Mouse (Mus musculus) heart, embryonic 13.5 days (tissue): ENCODE measurements at regions not wholly inside any gene's neighbourhood (a gene's known extent, or its start where the extent isn't known, plus 50 kb on each side); places are given as distances from the start of the nearest gene placed in this dataset.
A peak's percentile ranks its signal among the peaks of the same experiment; 100 is the strongest.

ENCODE experiments used
- ATAC-seq: fragments of 200-750 bp; cut with Nextera tagmentation; 2 replicates; pipeline ENCODE4 v1.8.0; 2017; ENCODE audit warnings: moderate TSS enrichment; ENCODE audit not compliant: insufficient number of reproducible peaks, low FRiP score, low TSS enrichment; ENCODE audit errors: extremely low read depth
- H3K27ac ChIP-seq: fragments of 300-500 bp; sonication (generic); replicated peaks from 2 replicates; pipeline ENCODE4 v1.5.1; 2015; ENCODE audit warnings: moderate library complexity, mild to moderate bottlenecking, inconsistent platforms
- H3K27me3 ChIP-seq: fragments of 300-500 bp; sonication (generic); replicated peaks from 2 replicates; pipeline ENCODE4 v1.6.1; 2015; ENCODE audit warnings: mild to moderate bottlenecking, inconsistent platforms
- H3K36me3 ChIP-seq: fragments of 300-500 bp; sonication (generic); 2 replicates; pipeline ENCODE4 v1.6.1; 2015; ENCODE audit warnings: mild to moderate bottlenecking, inconsistent platforms
- H3K4me1 ChIP-seq: fragments of 300-500 bp; sonication (generic); 2 replicates; pipeline ENCODE4 v1.6.1; 2015; ENCODE audit warnings: inconsistent platforms
- H3K4me2 ChIP-seq: fragments of 300-500 bp; sonication (generic); 2 replicates; pipeline ENCODE4 v1.6.1; 2015; ENCODE audit warnings: inconsistent platforms, mild to moderate bottlenecking, moderate library complexity
- H3K4me3 ChIP-seq: fragments of 300-500 bp; sonication (generic); 2 replicates; pipeline ENCODE4 v1.5.1; 2015; ENCODE audit warnings: moderate library complexity, mild to moderate bottlenecking, inconsistent platforms
- H3K9ac ChIP-seq: fragments of 300-500 bp; sonication (generic); 2 replicates; pipeline ENCODE4 v1.6.1; 2015; ENCODE audit warnings: inconsistent platforms, mild to moderate bottlenecking, moderate library complexity
- H3K9me3 ChIP-seq: fragments of 300-500 bp; sonication (generic); 2 replicates; pipeline ENCODE4 v1.6.1; 2016; ENCODE audit warnings: inconsistent platforms
- WGBS: fragments of 180-500 bp; shearing (Covaris S2); methylation state at CpG from one replicate; pipeline ENCODE4 v1.1.7; 2015; ENCODE audit warnings: mixed read lengths; 5-methylcytosine and 5-hydroxymethylcytosine counted together

DNA sequence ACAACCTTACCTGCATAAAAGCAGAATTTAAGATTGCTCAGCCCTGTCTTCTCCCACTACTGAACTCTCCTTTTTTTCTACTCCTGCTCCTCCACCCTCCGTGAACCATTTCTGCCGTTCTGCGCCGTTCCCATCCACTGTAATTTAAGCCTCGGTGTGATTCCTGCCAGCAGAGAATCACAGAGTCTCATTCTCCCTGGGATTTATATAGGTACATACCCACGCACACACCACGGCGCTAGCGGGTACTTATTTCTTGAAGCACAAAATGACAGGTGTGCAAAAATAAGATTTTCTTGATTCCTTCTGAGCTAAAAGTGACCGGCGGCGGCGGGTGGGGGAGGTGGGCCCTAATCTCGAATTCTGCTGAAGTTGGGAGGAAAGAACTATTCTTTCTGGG is 324.5 kb upstream of the Atp2b1 start:
- H3K27ac ChIP-seq = no peak overlapping the region
- H3K4me1 ChIP-seq = peaks cover 9% of the 10 kb centered on the region
- no peaks in the 10 kb centered on the region for H3K36me3 ChIP-seq
- ATAC-seq = no peak
- no peak overlapping the region for H3K4me3 ChIP-seq
- no peaks in the 10 kb centered on the region for H3K27me3 ChIP-seq
- H3K9me3 ChIP-seq = no peaks in the 10 kb centered on the region
- WGBS = 83% methylated on average over 14 of the region's 14 CpGs
- H3K4me2 ChIP-seq = no peak overlapping the region
- no peak overlapping the region for H3K9ac ChIP-seq

- Histone ChIP-seq H3K4me3 (no peak overlapping the region), H3K9me3 (no peaks in the 10 kb centered on the region), H3K4me1 (0 out of 2 replicates have a peak, but pooled peaks cover 1% of the 10 kb centered on the region), H3K9ac (no peak overlapping the region), H3K27ac (no peak overlapping the region), H3K4me2 (no peak overlapping the region), H3K27me3 (no peaks in the 10 kb centered on the region), H3K36me3 (no peaks in the 10 kb centered on the region)
- ATAC-seq = no peak
- 79% methylated on average over 6 of the region's 6 CpGs for WGBS
Observed at GRCm38 (mm10) chr10:98592154-98592553, 322.1 kb upstream of the Atp2b1 start.

- ATAC-seq = no peak
- WGBS = 79% methylated on average over 5 of the region's 5 CpGs
- no peaks in the 10 kb centered on the region for H3K9me3 ChIP-seq
Observed at GRCm38 (mm10) chr10:98593910-98594309, 320.3 kb upstream of the Atp2b1 start.

DNA sequence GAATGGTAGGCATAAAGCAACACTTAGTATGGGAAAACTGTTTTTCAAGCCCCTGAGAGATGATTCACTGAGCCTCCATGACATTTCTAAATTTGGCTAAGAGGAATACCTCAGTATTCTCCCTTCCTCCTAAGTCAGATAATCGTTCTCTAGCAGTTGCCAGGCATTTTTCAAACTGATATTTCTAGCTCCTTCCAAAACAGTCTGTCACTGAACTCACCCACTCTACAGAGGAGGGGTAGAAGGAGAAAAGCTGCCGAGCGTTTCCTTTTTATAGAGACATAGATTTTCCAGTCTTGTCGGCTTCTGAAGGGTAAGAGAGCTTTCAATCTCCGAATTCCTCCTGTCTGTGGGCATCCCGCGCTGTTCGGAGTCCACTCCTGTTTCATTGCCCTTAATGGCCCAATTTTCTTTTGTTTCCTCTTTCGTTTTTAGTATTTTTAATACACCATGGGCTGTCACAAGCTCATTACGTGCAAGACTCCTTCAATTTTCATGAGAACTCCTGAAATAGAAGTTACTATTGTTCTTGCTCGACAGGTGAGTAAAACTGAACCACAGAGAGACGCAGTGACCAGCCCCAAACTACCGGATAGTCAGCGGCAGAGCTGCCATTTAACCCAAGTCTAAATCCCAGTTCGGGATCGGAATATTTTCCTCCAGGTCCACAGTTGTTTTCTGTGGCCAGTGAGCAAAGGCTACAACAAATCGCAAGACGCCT is 305.8 kb upstream of the Atp2b1 start:
- Histone ChIP-seq H3K9me3 (no peaks in the 10 kb centered on the region), H3K4me2 (no peak overlapping the region), H3K27ac (no peak overlapping the region), H3K27me3 (no peaks in the 10 kb centered on the region), H3K4me1 (peaks cover 7% of the 10 kb centered on the region), H3K4me3 (no peak overlapping the region), H3K36me3 (no peaks in the 10 kb centered on the region), H3K9ac (no peak overlapping the region)
- no peak for ATAC-seq
- WGBS = 78% methylated on average over 18 of the region's 18 CpGs

More at GRCm38 (mm10) chr10:98593910-98594309, 320.3 kb upstream of the Atp2b1 start:
- no peak overlapping the region for H3K27ac ChIP-seq
- no peaks in the 10 kb centered on the region for H3K27me3 ChIP-seq
- no peak overlapping the region for H3K9ac ChIP-seq
- 0 out of 2 replicates have a peak, but pooled peaks cover 2% of the 10 kb centered on the region for H3K4me1 ChIP-seq
- H3K4me2 ChIP-seq = no peak overlapping the region
- no peaks in the 10 kb centered on the region for H3K36me3 ChIP-seq
- no peak overlapping the region for H3K4me3 ChIP-seq

DNA sequence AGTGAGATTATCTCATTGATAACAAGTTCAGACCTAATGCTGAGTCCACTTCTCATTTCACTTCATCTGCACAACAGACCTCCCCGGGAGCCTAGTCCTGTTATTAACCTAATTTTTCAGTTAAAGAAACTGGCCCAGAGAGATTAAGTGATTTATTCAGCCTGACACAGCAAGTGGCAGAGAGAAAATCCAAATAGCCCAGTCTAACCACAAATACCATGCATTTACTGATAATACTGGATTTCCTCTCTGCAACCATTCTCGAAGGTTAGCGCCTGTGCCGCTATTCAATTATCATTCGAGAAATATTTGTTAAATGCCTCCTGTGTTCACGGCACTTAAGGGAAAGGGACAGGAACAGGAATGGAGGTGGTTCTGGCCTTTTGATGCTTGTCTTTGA is 303.5 kb upstream of the Atp2b1 start:
- no peak for ATAC-seq
- no peak overlapping the region for H3K4me3 ChIP-seq
- no peaks in the 10 kb centered on the region for H3K27me3 ChIP-seq
- no peak overlapping the region for H3K4me2 ChIP-seq
- 72% methylated on average over 6 of the region's 6 CpGs for WGBS
- H3K36me3 ChIP-seq = no peaks in the 10 kb centered on the region
- H3K4me1 ChIP-seq = peaks cover 7% of the 10 kb centered on the region
- no peak overlapping the region for H3K27ac ChIP-seq
- no peak overlapping the region for H3K9ac ChIP-seq
- no peaks in the 10 kb centered on the region for H3K9me3 ChIP-seq

- 67% methylated on average over 4 of the region's 4 CpGs for WGBS
- no peaks in the 10 kb centered on the region for H3K27me3 ChIP-seq
- no peak overlapping the region for H3K4me3 ChIP-seq
- H3K9me3 ChIP-seq = no peaks in the 10 kb centered on the region
- H3K36me3 ChIP-seq = no peaks in the 10 kb centered on the region
- H3K27ac ChIP-seq = no peak overlapping the region
- ATAC-seq = no peak
- peaks cover 7% of the 10 kb centered on the region for H3K4me1 ChIP-seq
- no peak overlapping the region for H3K9ac ChIP-seq
- no peak overlapping the region for H3K4me2 ChIP-seq
Observed at GRCm38 (mm10) chr10:98611707-98612360, 302.4 kb upstream of the Atp2b1 start.

DNA sequence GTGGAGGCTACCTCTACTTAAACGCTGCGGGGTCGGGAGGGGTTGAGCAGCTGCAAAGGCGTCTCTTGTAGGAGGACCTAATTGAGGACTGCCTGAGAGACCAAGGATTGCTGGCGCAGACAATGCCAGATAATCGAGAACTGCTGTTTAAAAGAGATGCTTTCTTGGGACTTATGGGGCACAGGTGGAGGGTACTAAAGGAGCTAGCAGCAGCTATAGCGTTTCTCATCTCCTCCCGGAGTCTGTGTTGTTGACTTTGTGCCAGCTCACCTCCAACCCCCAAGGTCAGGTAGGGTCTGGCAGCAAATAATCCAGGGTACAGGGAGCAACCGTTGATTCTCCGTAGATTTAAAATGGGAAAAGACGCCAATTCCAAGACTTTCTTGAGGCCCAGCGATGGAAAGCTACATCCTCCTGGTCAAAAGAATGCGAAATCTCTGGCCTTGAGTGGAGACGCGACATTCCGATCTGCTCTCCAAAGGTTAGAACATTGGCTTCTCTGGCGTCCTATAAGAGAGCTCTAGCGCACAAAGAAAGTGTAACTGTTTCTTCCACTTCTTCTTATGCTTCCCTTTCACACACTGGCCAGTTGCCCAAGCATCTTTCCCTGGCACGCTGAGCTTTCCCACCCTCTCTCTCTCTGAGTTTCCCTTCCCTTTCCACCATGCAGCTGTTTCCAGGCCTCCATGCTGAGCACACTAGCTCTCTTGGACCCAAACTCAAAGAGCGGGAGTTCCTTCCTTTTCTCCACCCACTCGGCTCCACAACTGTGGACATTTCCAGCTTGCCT is 295.3 kb upstream of the Atp2b1 start:
- Histone ChIP-seq H3K4me2 (no peak overlapping the region), H3K27ac (no peak overlapping the region), H3K9ac (no peak overlapping the region), H3K4me1 (peaks cover 4% of the 10 kb centered on the region), H3K36me3 (no peaks in the 10 kb centered on the region), H3K4me3 (no peak overlapping the region), H3K9me3 (no peaks in the 10 kb centered on the region), H3K27me3 (no peaks in the 10 kb centered on the region)
- no peak for ATAC-seq
- WGBS = 83% methylated on average over 21 of the region's 21 CpGs

DNA sequence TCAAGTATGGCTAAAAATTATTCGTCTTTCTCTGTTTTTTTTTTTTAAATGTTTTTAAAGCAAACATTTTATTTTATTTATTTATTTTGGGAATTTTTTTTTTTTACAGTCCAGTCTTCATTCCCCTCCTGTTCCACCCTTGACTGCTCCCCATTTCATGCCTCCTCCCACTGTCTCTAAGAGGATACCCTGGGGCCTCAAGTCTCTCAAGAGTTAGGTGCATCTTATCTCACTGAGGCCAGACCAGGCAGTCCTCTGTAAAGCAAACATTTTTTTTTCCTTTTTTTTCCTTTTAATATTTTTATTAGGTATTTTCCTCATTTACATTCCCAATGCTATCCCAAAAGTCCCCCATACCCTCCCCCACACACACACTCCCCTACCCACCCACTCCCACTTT is 290.1 kb upstream of the Atp2b1 start:
- Histone ChIP-seq H3K4me2 (peak overlapping the region; percentile 64), H3K9me3 (no peaks in the 10 kb centered on the region), H3K27ac (no peak overlapping the region; the same call in 1 of the 2 replicates), H3K27me3 (no peaks in the 10 kb centered on the region), H3K36me3 (no peaks in the 10 kb centered on the region), H3K4me3 (no peak overlapping the region), H3K9ac (no peak overlapping the region), H3K4me1 (peaks cover 20% of the 10 kb centered on the region)
- ATAC-seq = no peak
- 54% methylated on average over 1 of the region's 1 CpGs for WGBS

DNA sequence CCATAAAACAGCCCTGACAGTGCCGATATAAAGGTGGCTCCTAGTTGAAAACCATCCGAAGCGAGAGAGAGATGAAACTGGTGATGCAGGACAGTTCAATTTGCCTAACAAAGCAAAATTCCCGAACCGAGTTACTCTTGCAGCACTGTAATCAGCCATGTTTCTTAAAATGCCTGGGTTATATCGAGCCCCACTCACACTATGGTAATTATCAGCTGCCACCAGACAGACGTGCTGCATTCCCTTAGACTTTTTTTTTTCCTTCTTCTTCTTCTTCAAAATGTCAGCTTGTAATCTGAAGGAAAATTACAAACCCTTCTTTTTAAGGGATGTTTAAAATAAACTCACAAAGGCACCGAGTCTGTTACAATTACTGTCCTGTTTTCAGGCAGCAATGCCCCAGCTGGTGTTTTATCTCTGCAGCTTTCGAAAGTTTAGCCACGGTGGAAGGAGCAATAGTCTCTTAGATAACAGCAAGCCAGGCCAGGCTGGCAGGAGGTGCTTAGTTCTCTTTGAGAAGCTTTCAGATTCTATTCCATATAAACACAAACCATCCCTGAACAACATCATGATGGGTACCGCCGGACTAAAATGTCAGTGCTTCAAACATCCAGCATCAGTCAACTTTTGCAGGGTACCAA is 289.4 kb upstream of the Atp2b1 start:
- Histone ChIP-seq H3K27me3 (no peaks in the 10 kb centered on the region), H3K4me3 (peak overlapping the region; percentile 37), H3K9ac (peak overlapping the region; percentile 57), H3K36me3 (no peaks in the 10 kb centered on the region), H3K4me2 (peak overlapping the region; percentile 64), H3K4me1 (peaks cover 26% of the 10 kb centered on the region), H3K27ac (peak overlapping the region; percentile 60), H3K9me3 (no peaks in the 10 kb centered on the region)
- ATAC-seq = no peak
- 12% methylated on average over 12 of the region's 12 CpGs for WGBS

DNA sequence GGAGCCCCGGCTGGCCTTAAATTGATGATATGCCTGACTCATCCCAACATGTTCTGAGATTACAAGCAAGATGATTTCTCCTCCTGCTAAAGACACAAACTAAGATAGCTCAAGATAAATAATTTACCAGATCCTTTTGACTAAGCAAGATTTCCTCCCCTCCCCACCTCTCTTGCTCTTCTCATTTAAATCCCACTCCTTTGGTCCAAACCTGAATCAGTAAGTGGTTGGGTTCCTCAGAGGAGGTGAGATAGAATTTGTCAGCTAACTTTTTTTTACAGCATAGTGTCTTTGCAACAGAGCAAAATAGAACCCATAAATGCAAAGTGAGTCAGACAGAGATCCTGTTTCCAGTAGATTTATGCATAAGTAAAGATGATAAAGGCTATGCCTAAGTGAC is 286.0 kb upstream of the Atp2b1 start:
- Histone ChIP-seq H3K4me1 (peaks cover 28% of the 10 kb centered on the region), H3K27ac (no peak overlapping the region), H3K4me2 (no peak overlapping the region), H3K9ac (no peak overlapping the region), H3K36me3 (no peaks in the 10 kb centered on the region), H3K27me3 (no peaks in the 10 kb centered on the region), H3K9me3 (no peaks in the 10 kb centered on the region), H3K4me3 (no peak overlapping the region)
- WGBS = 74% methylated on average over 1 of the region's 1 CpGs
- no peak for ATAC-seq

GRCm38 (mm10) chr10:98629248-98629647 is 285.0 kb upstream of the Atp2b1 start:
- H3K9me3 ChIP-seq = no peaks in the 10 kb centered on the region
- no peaks in the 10 kb centered on the region for H3K27me3 ChIP-seq
- no peaks in the 10 kb centered on the region for H3K36me3 ChIP-seq
- peaks cover 21% of the 10 kb centered on the region for H3K4me1 ChIP-seq
- no peak overlapping the region for H3K4me2 ChIP-seq
- no peak for ATAC-seq
- no peak overlapping the region for H3K4me3 ChIP-seq
- 16% methylated on average over 3 of the region's 3 CpGs for WGBS
- H3K9ac ChIP-seq = no peak overlapping the region
- no peak overlapping the region for H3K27ac ChIP-seq
